Mouse (Mus musculus): ENCODE measurements around the gene Pid1.

DNA sequence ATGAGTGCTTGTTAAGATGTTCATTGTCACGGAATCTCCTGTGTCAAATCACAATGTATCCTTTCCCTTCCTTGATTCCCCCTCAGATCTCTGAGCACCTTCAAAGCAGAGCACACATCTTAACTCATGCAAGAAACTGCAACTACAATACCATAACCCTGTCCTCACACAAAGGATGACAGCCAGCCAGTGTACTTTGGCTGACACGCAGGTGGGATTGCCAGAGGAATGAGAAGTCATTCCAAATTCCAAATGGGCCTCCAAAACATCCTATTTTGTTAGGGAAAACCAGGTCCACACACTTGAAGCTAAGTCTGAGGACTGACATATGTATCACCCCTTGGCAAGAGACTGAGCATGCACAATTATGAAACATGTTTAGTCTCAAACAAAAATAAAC, 45.5 kb upstream of the Pid1 start:
- TF ChIP-seq CTCF (IDR thresholded peaks at IDR 0.05; ENCODE audit: low read depth) (no peak), EP300 (IDR thresholded peaks at IDR 0.05; ENCODE audit: low read depth) (no peak)
